Comparison of ENCODE assay signal across 12 mouse cellular contexts in the genomic region with DNA sequence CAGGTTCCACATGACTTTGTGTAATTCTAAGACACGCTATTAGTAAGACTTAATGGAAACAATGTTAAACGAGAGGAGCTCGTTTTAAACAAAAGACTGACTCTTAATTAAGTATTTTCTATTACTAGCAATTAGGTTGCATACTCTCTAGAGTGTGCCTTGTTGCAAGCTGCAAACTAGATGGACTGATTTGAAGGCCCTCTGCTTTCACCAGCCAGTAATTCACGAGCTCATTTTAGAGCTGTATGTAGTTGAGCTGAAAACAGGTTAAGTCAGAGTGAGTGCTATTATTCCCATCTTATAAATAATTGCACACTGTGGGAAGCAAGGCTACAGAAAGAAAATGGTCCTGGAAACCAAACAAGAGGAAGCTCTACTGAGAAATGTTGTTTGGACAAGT.
"Had no signal": no experiment of that assay in that cellular context is flagged by ENCODE, and none has a peak within 500 bp of the region (broad histone marks: within the 10 kb centered on the region; RNA-seq: fewer than 3 reads in every experiment).

No protein-coding gene starts in this region.

- H3K27me3 ChIP-seq: kidney, embryonic 15.5 days; limb, embryonic 13.5 days had no signal

- DNase-seq: kidney, adult 2 months; kidney, postnatal 14 days; left cerebral cortex, postnatal 4 days; lung, adult 18-20 months; midbrain, embryonic 14.5 days; right cerebral cortex, adult 18-20 months; right cerebral cortex, postnatal 25 days; thymus, postnatal 4 days had no signal

- H3K9ac ChIP-seq: kidney, embryonic 15.5 days; limb, embryonic 13.5 days; liver, embryonic 14.5 days had no signal

- H3K4me2 ChIP-seq: kidney, embryonic 15.5 days; limb, embryonic 13.5 days had no signal

- H3K9me3 ChIP-seq: kidney, embryonic 15.5 days; limb, embryonic 13.5 days had no signal

- H3K4me3 ChIP-seq: kidney, embryonic 15.5 days; limb, embryonic 13.5 days had no signal

- H3K4me1 ChIP-seq: kidney, embryonic 15.5 days; limb, embryonic 13.5 days had no signal

- H3K27ac ChIP-seq: kidney, embryonic 15.5 days; limb, embryonic 13.5 days; liver, embryonic 14.5 days; stomach, postnatal 0 days had no signal
